Mouse (Mus musculus) midbrain, postnatal 0 days (tissue): ENCODE results near the gene Ptprn2. TPM values are rescaled to one million over a fixed set of nuclear protein-coding genes. Genes with fewer than 3 reads are reported as not detected.

Experiments
- ATAC-seq: fragments of 200-750 bp; cut with Nextera tagmentation; 2 replicates; pipeline ENCODE4 v1.8.0; 2017; ENCODE audit warnings: moderate number of reproducible peaks, mild to moderate bottlenecking, moderate TSS enrichment, moderate library complexity; ENCODE audit not compliant: low FRiP score
- DNase-seq: peaks from one replicate; pipeline ENCODE4 v3.0.0-alpha.2; 2015; ENCODE audit warnings: low spot score
- H3K27ac ChIP-seq: fragments of 300-500 bp; sonication (generic); 2 replicates; pipeline ENCODE4 v1.5.1; 2014; ENCODE audit warnings: low read depth, mild to moderate bottlenecking, low read length, mixed read lengths
- H3K27me3 ChIP-seq: fragments of 300-500 bp; sonication (generic); 2 replicates; pipeline ENCODE4 v1.6.1; 2014; ENCODE audit warnings: low read length, control low read depth, mixed read lengths; ENCODE audit not compliant: insufficient read depth
- H3K36me3 ChIP-seq: fragments of 300-500 bp; sonication (generic); 2 replicates; pipeline ENCODE4 v1.6.1; 2014; ENCODE audit warnings: low read length, control low read depth, mixed read lengths; ENCODE audit not compliant: insufficient read depth
- H3K4me1 ChIP-seq: fragments of 300-500 bp; sonication (generic); 2 replicates; pipeline ENCODE4 v1.6.1; 2014; ENCODE audit warnings: mild to moderate bottlenecking, control low read depth, antibody characterized with exemption, low read length, mixed read lengths; ENCODE audit not compliant: insufficient read depth
- H3K4me2 ChIP-seq: fragments of 300-500 bp; sonication (generic); 2 replicates; pipeline ENCODE4 v1.6.1; 2014; ENCODE audit warnings: low read depth, mild to moderate bottlenecking, low read length, mixed read lengths; ENCODE audit not compliant: poor library complexity, severe bottlenecking
- H3K4me3 ChIP-seq: fragments of 300-500 bp; sonication (generic); 2 replicates; pipeline ENCODE4 v1.5.1; 2014; ENCODE audit warnings: low read depth, mild to moderate bottlenecking, low read length, moderate library complexity
- H3K9ac ChIP-seq: fragments of 300-500 bp; sonication (generic); replicated peaks from 2 replicates; pipeline ENCODE4 v1.6.1; 2014; ENCODE audit warnings: mild to moderate bottlenecking, low read length, moderate library complexity, mixed read lengths; ENCODE audit not compliant: poor library complexity, severe bottlenecking
- H3K9me3 ChIP-seq: fragments of 300-500 bp; sonication (generic); 2 replicates; pipeline ENCODE4 v1.6.1; 2016; ENCODE audit warnings: low read length, control low read depth
- CTCF ChIP-seq: IDR thresholded peaks from 2 replicates; pipeline ENCODE4 v1.5.1; 2016; ENCODE audit warnings: antibody characterized with exemption, mild to moderate bottlenecking
- WGBS: fragments of 180-500 bp; shearing (Covaris S2); extraction: QIAGEN DNeasy Blood & Tissue Kit; methylation state at CpG from one replicate; pipeline ENCODE4 v1.1.7; 2014; 5-methylcytosine and 5-hydroxymethylcytosine counted together
- polyA plus RNA-seq: library from polyadenylated mRNA; unstranded; fragments of >200 nt; fragmentation: Nextera tagmentation; extraction: Ambion mirVana; gene quantifications from 2 replicates; pipeline ENCODE4 v1.2.1, GENCODE M21; 2015
- total RNA-seq: library from RNA; depleted of rRNA; stranded (reverse); fragments of >200 nt; gene quantifications from 2 replicates; pipeline ENCODE4 v1.2.3, GENCODE M21; 2014

Gene Ptprn2
- total and polyA plus RNA-seq, 2 experiments from 2014 or later, result 22.2 to 110 TPM

DNA sequence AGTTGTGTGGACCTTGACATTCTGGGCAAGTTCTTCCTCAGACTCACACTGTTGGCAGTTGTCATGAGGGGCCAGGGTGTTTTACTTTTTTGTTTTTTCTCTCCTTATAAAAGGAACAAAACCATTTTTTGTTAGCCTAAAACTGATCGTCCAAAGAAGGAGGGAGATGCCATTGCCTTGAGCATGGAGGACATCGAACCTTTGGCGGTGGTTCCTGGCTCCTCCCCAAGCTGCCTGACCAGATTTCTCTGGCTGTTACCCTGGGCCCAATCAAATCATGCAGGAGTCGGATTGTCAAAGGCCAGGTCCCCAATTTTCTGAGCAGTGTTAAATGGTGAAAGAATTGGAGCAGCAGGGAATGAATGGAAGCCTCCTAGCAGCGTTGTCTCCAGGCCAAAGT lies 116.4 kb downstream of the Ptprn2 start:
- WGBS, result 71% methylated on average over 5 of the region's 5 CpGs
- H3K27ac ChIP-seq, result no peak overlapping the region
- no peaks in the 10 kb centered on the region for H3K9me3 ChIP-seq
- no peak overlapping the region for H3K9ac ChIP-seq
- no peak for TF ChIP-seq CTCF
- DNase-seq (no peak), ATAC-seq (no peak)
- H3K4me1 ChIP-seq, result peaks cover 23% of the 10 kb centered on the region
- no peak overlapping the region for H3K4me2 ChIP-seq
- no peak overlapping the region for H3K4me3 ChIP-seq
- no peaks in the 10 kb centered on the region for H3K27me3 ChIP-seq
- H3K36me3 ChIP-seq, result no peaks in the 10 kb centered on the region

GRCm38 (mm10) chr12:116608598-116608997 lies 123.1 kb downstream of the Ptprn2 start:
- no peaks in the 10 kb centered on the region for H3K9me3 ChIP-seq
- no peaks in the 10 kb centered on the region; the same call in 1 of the 2 replicates for H3K4me1 ChIP-seq
- H3K27ac ChIP-seq, result no peak overlapping the region
- H3K4me2 ChIP-seq, result no peak overlapping the region
- no peaks in the 10 kb centered on the region for H3K36me3 ChIP-seq
- 83% methylated on average over 6 of the region's 6 CpGs for WGBS
- ATAC-seq (no peak), DNase-seq (no peak)
- no peak overlapping the region for H3K4me3 ChIP-seq
- no peak overlapping the region for H3K9ac ChIP-seq
- TF ChIP-seq CTCF, result no peak
- no peaks in the 10 kb centered on the region for H3K27me3 ChIP-seq

DNA sequence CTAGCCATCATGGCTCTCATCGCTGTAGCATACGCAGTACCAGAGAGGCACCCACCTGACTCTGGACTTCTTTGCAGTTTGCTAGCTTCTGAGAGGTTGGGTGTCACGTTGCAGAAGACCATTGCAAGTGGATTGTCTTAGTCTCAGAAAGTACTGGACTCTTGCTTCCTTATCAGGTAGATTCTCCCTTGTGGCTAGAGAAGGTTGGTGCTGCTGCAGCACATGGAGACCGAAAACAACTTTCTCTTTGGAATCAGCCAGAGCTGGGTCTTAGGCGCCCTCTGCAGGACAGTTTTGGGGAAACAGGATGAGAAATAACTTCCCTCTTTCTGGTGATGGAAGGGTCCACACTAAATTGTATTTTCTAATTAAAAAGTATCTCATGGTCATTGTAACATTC lies 134.3 kb downstream of the Ptprn2 start:
- peak; percentile 85 for DNase-seq
- no peaks in the 10 kb centered on the region for H3K4me1 ChIP-seq
- no peak overlapping the region for H3K27ac ChIP-seq
- no peak overlapping the region for H3K4me2 ChIP-seq
- no peaks in the 10 kb centered on the region for H3K9me3 ChIP-seq
- peak; percentile 94 for TF ChIP-seq CTCF
- 43% methylated on average over 5 of the region's 5 CpGs for WGBS
- no peaks in the 10 kb centered on the region for H3K27me3 ChIP-seq
- H3K4me3 ChIP-seq, result no peak overlapping the region
- H3K36me3 ChIP-seq, result no peaks in the 10 kb centered on the region
- no peak overlapping the region for H3K9ac ChIP-seq
- ATAC-seq, result peak; percentile 72

DNA sequence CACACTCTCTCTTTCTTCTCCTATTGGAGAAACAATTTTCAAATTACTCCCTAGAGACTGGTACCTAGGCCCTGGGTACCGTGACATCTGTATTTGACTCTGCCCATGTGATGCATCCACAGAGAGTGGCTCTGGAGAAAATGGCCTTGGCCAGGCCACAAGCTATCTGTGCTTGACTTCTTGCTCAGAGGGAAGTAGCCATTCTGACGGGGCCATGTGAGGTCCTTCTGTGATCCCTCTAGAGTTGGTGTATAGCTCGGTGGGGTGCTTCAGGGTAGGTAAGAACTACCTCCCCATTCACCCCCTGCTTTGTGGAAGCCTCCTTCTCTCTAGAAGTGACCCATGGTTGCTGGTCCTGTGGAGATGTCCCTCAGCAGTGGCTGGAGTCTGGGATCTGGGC lies 134.8 kb downstream of the Ptprn2 start:
- Histone ChIP-seq H3K4me3 (no peak overlapping the region), H3K9me3 (no peaks in the 10 kb centered on the region), H3K4me1 (no peaks in the 10 kb centered on the region), H3K9ac (no peak overlapping the region), H3K27me3 (no peaks in the 10 kb centered on the region), H3K27ac (no peak overlapping the region), H3K36me3 (no peaks in the 10 kb centered on the region), H3K4me2 (no peak overlapping the region)
- 0 out of 2 replicates have a peak, but pooled peaks have one; percentile 9 for ATAC-seq
- DNase-seq, result no peak
- WGBS, result 78% methylated on average over 3 of the region's 3 CpGs
- no peak for TF ChIP-seq CTCF

DNA sequence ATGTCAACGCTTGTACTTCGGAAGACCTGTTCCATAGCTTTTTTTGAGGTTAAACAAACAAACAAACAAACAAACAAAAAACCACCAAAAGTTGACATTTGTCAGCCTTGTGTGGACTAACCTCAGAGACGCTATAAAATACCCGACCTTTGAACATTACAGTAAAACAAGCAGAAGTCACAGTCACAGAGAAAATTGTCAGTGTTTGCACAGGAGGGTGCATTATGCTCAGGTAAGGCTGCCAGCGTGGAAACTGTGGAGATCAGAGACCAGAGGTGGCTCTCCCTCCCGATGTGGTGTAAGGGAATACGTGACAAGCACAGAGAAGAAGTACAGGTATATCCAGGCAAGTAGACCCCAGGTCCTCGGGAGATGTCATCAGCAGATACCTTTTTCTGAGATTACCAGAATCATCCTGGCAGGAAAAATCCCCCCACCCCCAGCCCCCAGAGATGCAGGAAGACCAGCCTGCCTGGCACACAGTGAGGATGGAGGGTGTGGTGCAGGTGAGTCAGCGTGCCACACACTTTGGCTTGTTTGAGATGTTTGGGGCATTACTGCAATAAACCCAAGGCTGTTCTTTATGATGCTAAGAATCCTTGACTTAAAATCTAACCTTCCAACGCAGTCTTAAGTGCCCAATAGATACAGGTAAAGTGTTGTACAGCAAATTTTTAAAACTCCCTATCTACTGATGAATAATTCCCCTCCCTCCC lies 136.0 kb downstream of the Ptprn2 start:
- Histone ChIP-seq H3K27ac (no peak overlapping the region), H3K4me3 (no peak overlapping the region), H3K4me2 (no peak overlapping the region), H3K9ac (no peak overlapping the region), H3K4me1 (no peaks in the 10 kb centered on the region), H3K36me3 (no peaks in the 10 kb centered on the region), H3K27me3 (no peaks in the 10 kb centered on the region), H3K9me3 (no peaks in the 10 kb centered on the region)
- WGBS, result 83% methylated on average over 10 of the region's 10 CpGs
- DNase-seq (no peak), ATAC-seq (no peak)
- TF ChIP-seq CTCF, result no peak

DNA sequence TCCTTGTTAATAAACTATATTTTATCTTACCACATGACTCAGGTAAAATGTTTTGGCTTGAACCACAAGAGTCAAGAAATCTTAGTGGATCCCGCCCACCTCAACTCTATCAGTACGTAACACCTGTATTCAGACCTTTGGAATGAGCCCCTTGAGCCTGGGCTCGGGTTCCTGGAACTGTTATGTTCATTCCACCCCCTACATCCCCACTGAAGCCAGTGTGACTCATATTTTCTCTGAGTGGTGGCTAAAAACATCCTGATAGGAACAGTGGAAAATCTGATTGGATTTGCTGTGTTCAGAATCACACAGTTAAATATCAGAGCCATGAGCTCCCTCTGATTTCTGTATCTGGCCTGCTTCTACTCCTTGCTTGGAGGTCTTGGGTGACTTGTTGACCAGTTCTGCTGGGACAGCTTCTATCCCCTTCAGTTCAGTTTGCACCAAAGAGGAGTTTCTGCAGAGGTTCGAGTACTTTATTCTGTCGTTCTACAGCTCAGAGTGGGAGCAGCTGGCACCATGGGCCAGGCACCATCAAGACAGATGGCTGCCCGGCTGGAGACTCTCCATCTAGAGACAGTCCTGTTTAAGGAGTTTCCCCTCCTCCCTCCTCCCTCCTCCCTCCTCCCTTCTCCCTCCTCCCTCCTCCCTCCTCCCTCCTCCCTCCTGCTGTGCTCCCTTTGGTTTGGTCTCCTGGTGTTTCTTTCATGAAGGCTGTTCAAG lies 137.3 kb downstream of the Ptprn2 start:
- H3K9ac ChIP-seq, result no peak overlapping the region
- peak; percentile 72 for DNase-seq
- 69% methylated on average over 6 of the region's 6 CpGs for WGBS
- no peaks in the 10 kb centered on the region for H3K27me3 ChIP-seq
- no peak for ATAC-seq
- no peak overlapping the region for H3K4me2 ChIP-seq
- H3K4me1 ChIP-seq, result no peaks in the 10 kb centered on the region
- no peak overlapping the region for H3K27ac ChIP-seq
- H3K36me3 ChIP-seq, result no peaks in the 10 kb centered on the region
- no peaks in the 10 kb centered on the region for H3K9me3 ChIP-seq
- no peak for TF ChIP-seq CTCF
- H3K4me3 ChIP-seq, result no peak overlapping the region
